Mouse (Mus musculus) ES-E14 (cell line): ENCODE measurements around the gene T. TPM values are rescaled to one million over a fixed set of nuclear protein-coding genes. Genes with fewer than 3 reads are reported as not detected.
A peak's percentile ranks its signal among the peaks of the same experiment; 100 is the strongest.

ENCODE experiments used
- DNase-seq: peaks from one replicate; pipeline ENCODE4 v3.0.0-alpha.2; 2013; ENCODE audit warnings: low read depth, low spot score
- H3K27ac ChIP-seq: 2 replicates; pipeline ENCODE4 v1.5.1; 2012; ENCODE audit warnings: low read depth, mild to moderate bottlenecking, low read length, moderate library complexity, mixed read lengths; ENCODE audit not compliant: poor library complexity, insufficient read depth, severe bottlenecking
- H3K36me3 ChIP-seq: 2 replicates; pipeline ENCODE4 v1.6.1; 2012; ENCODE audit warnings: mild to moderate bottlenecking, low read length, moderate library complexity, mixed read lengths; ENCODE audit not compliant: control insufficient read depth, poor library complexity, insufficient read depth, severe bottlenecking
- H3K4me1 ChIP-seq, 2 experiments: fragments of 150-350 bp in 1 of 2; sonication (generic) in 1 of 2; 2 replicates each; pipeline ENCODE4 v1.6.1; 2012; ENCODE audit warnings: low read length in 2 of 2, mild to moderate bottlenecking in 1 of 2, mixed read lengths in 1 of 2; ENCODE audit not compliant: control insufficient read depth in 2 of 2, insufficient read depth in 2 of 2, poor library complexity in 1 of 2
- H3K4me3 ChIP-seq, 2 experiments: fragments of 150-350 bp in 1 of 2; sonication (generic) in 1 of 2; 2 replicates each; pipeline ENCODE4 v1.5.1; 2012; ENCODE audit warnings: low read length in 2 of 2, low read depth in 1 of 2, mild to moderate bottlenecking in 1 of 2, mixed read lengths in 1 of 2; ENCODE audit not compliant: insufficient read depth in 1 of 2, poor library complexity in 1 of 2, severe bottlenecking in 1 of 2
- H3K9ac ChIP-seq: 2 replicates; pipeline ENCODE4 v1.6.1; 2012; ENCODE audit warnings: low read depth, mild to moderate bottlenecking, low read length, mixed read lengths; ENCODE audit not compliant: poor library complexity, insufficient read depth, severe bottlenecking
- H3K9me3 ChIP-seq: fragments of 150-350 bp; sonication (generic); 2 replicates; pipeline ENCODE4 v1.6.1; 2012; ENCODE audit warnings: low read depth, mild to moderate bottlenecking, low read length; ENCODE audit not compliant: control insufficient read depth, insufficient read depth
- CHD2 ChIP-seq: IDR thresholded peaks from 2 replicates; pipeline ENCODE4 v1.6.1; 2014; ENCODE audit warnings: mild to moderate bottlenecking, low read depth, low read length, inconsistent platforms
- HCFC1 ChIP-seq: IDR thresholded peaks from 2 replicates; pipeline ENCODE4 v1.6.1; 2012; ENCODE audit warnings: low read length, inconsistent platforms, borderline replicate concordance; ENCODE audit not compliant: insufficient read depth
- MAFK ChIP-seq: IDR thresholded peaks from 2 replicates; pipeline ENCODE4 v1.6.1; 2014; ENCODE audit warnings: mild to moderate bottlenecking, low read depth, low read length, inconsistent platforms; ENCODE audit not compliant: insufficient read depth
- ZC3H11A ChIP-seq: IDR thresholded peaks from 2 replicates; pipeline ENCODE4 v1.6.1; 2012; ENCODE audit warnings: low read depth, mild to moderate bottlenecking, inconsistent platforms, low read length, borderline replicate concordance
- ZNF384 ChIP-seq: IDR thresholded peaks from 2 replicates; pipeline ENCODE4 v1.6.1; 2012; ENCODE audit warnings: low read depth, low read length, inconsistent platforms
- in situ Hi-C, 2 experiments: fragments of 600-800 bp; cut with MboI; formaldehyde crosslinking; loops; one replicate each; pipeline ENCODE4 v1.15.1; 2025; ENCODE audit warnings: low sequenced_read_pairs in 2 of 2, inconsistent platforms in 1 of 2; ENCODE audit not compliant: unreplicated experiment in 2 of 2
- total RNA-seq: library from RNA; depleted of rRNA; stranded (reverse); fragments of 300-350 nt; gene quantifications from 2 replicates; pipeline ENCODE4 v1.2.3, GENCODE M21; 2012

Gene T
- total RNA-seq, 1 experiment = 3.5 TPM

DNA sequence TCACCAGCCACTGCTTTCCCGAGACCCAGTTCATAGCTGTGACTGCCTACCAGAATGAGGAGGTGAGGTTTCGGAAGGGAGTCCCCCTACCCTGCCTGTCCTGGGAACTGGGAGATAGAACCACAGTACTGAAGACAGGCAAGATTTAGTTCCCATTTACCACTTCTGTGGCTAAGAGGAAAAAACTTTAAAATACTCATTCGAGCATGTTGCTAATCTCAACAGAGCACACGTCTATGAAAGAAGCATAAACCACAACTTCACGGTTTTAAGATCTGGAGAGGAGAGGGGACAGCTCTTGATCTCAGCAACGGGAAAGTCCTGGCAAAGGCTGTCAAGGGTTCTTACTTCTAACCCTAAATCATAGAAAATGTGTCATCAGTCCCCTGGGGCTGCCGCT is 2.0 kb downstream of the T start:
- TF ChIP-seq ZNF384 (no peak), ZC3H11A (no peak), HCFC1 (no peak), MAFK (no peak), CHD2 (no peak)
- Histone ChIP-seq H3K9ac (no peak overlapping the region), H3K4me1 (peaks cover 0 to 8% of the 10 kb centered on the region in 2 experiments; a peak in 2 of 4 replicates), H3K4me3 (no peak overlapping the region), H3K36me3 (no peaks in the 10 kb centered on the region), H3K27ac (no peak overlapping the region), H3K9me3 (no peaks in the 10 kb centered on the region)
- in situ Hi-C loops = no loop called here
- no peak for DNase-seq

DNA sequence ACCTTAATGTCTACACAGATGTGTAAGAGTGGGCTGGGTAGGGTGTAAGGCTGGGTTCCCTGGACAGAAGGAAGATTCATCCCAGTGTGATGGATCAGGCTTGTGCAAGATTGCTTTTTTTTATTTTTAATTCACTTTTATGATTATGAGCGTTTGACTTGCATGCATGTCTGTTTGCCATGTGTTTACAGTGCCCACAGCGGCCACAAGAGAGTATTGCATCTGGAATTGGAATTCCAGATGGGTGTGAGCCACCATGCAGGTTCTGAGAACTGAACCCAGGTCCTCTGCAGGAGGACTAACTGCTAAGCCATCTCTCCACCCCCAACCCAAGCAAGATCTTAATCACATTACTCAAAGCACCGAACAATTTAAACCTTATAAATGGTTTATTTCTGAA is 9.8 kb downstream of the T start:
- Histone ChIP-seq H3K9ac (no peak overlapping the region), H3K4me1 (no peaks in the 10 kb centered on the region), H3K9me3 (no peaks in the 10 kb centered on the region), H3K27ac (no peak overlapping the region), H3K36me3 (no peaks in the 10 kb centered on the region), H3K4me3 (no peak overlapping the region)
- no peak for TF ChIP-seq MAFK
- no peak for TF ChIP-seq HCFC1
- TF ChIP-seq ZC3H11A = no peak
- no peak for TF ChIP-seq ZNF384
- TF ChIP-seq CHD2 = no peak
- in situ Hi-C loops = no loop called here
- DNase-seq = no peak

DNA sequence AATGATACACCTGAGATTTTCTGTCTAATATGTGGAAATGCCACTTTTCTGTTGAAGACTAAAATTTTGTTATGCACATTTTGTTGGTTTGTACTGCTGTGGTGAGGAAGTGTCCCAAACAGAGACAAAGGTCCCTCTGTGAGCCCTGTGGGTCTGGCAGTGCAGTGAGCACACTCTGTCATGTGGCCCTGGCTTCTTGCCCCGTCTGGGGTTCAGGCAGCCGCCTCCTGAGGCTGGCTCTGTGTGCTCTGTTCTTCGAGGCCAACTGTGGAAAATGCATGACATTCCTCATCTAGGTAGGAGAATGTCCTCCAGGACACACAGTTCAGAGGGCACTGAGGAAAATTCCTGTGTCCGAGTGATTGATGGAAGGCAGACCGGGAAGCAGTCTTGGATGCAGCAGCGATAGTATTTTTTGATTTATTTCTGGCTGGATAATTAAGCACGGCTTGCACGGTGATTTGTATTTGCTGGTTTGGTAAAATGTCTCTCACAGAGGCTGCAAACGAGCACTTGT is 13.5 kb downstream of the T start:
- Histone ChIP-seq H3K27ac (peak overlapping the region; percentile 25; the same call in 1 of the 2 replicates), H3K4me1 (no peaks in the 10 kb centered on the region), H3K4me3 (no peak overlapping the region), H3K36me3 (no peaks in the 10 kb centered on the region), H3K9me3 (no peaks in the 10 kb centered on the region), H3K9ac (no peak overlapping the region)
- no peak for DNase-seq
- TF ChIP-seq HCFC1 (no peak), ZC3H11A (no peak), ZNF384 (no peak), MAFK (no peak), CHD2 (no peak)
- in situ Hi-C loops = no loop called here

DNA sequence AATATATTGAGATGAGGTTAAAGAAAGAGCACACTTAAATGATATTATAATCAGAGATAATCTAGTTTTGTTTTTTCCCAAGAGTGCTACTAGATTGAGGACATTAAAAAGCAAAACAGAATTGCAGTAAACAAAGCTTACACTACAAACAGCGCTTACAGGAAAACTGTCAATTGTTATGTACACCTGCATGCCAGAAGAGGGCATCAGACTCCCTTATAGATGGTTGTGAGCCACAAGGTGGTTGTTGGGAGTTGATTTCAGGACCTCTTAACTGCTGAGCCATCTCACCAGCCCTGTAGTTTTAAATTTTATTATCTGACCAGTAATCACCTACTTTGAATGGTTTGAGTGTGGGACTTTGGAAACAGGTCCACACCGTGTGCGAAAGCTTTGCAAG is 14.1 kb downstream of the T start:
- DNase-seq = no peak
- no peak overlapping the region for H3K27ac ChIP-seq
- no peaks in the 10 kb centered on the region for H3K4me1 ChIP-seq
- H3K9me3 ChIP-seq = no peaks in the 10 kb centered on the region
- TF ChIP-seq HCFC1 = no peak
- TF ChIP-seq MAFK = no peak
- no peak for TF ChIP-seq CHD2
- TF ChIP-seq ZNF384 = no peak
- no peak for TF ChIP-seq ZC3H11A
- no peak overlapping the region for H3K9ac ChIP-seq
- in situ Hi-C loops = no loop called here
- H3K4me3 ChIP-seq = no peak overlapping the region
- H3K36me3 ChIP-seq = no peaks in the 10 kb centered on the region

DNA sequence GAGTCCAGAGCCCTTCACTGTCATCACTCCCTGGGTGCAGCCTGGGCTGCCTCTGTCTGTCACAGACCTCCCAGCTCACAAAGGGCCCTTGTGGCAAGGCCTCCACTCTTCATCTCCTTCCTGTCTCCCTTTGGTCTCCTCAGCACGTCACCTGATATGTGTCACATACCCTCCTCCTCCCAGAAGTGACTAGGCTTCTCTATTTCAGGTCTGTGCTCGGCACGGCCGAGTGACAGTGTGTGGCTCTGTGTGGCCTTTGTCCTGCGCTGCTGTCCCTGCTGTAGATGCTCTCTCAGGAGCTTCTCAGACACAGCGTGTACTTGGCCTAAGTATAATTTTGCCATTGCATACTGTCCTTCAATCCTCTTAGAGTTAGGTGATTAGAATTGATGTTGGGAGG is 21.0 kb downstream of the T start:
- H3K9me3 ChIP-seq = no peaks in the 10 kb centered on the region
- no peaks in the 10 kb centered on the region for H3K36me3 ChIP-seq
- TF ChIP-seq ZC3H11A = no peak
- no peak for TF ChIP-seq HCFC1
- TF ChIP-seq MAFK = no peak
- TF ChIP-seq CHD2 = no peak
- TF ChIP-seq ZNF384 = no peak
- no peak overlapping the region for H3K4me3 ChIP-seq
- no peak overlapping the region for H3K9ac ChIP-seq
- no peak overlapping the region for H3K27ac ChIP-seq
- in situ Hi-C loops = no loop called here
- no peak for DNase-seq
- H3K4me1 ChIP-seq = no peaks in the 10 kb centered on the region
